Mouse (Mus musculus): ENCODE data around the gene Sipa1l1.

GRCm38 (mm10) chr12:82187178-82187839 lies 18.2 kb downstream of the Sipa1l1 start:
- TF ChIP-seq CTCF (IDR thresholded peaks at IDR 0.05; ENCODE audit: low read depth, low read length): no peak
- TF ChIP-seq POLR2A (IDR thresholded peaks at IDR 0.05; ENCODE audit: borderline replicate concordance, low read depth, low read length): no peak

Data from bone marrow macrophage, adult 2 months (primary cell).